Mouse (Mus musculus) midbrain, postnatal 0 days (tissue): Measurements from ENCODE around the gene Slc24a5. TPM values are rescaled to one million over a fixed set of nuclear protein-coding genes. Genes with fewer than 3 reads are reported as not detected.

Source experiments
- ATAC-seq: fragments of 200-750 bp; cut with Nextera tagmentation; 2 replicates; pipeline ENCODE4 v1.8.0; 2017; ENCODE audit warnings: moderate number of reproducible peaks, mild to moderate bottlenecking, moderate TSS enrichment, moderate library complexity; ENCODE audit not compliant: low FRiP score
- DNase-seq: peaks from one replicate; pipeline ENCODE4 v3.0.0-alpha.2; 2015; ENCODE audit warnings: low spot score
- H3K27ac ChIP-seq: fragments of 300-500 bp; sonication (generic); 2 replicates; pipeline ENCODE4 v1.5.1; 2014; ENCODE audit warnings: low read depth, mild to moderate bottlenecking, low read length, mixed read lengths
- H3K27me3 ChIP-seq: fragments of 300-500 bp; sonication (generic); 2 replicates; pipeline ENCODE4 v1.6.1; 2014; ENCODE audit warnings: low read length, control low read depth, mixed read lengths; ENCODE audit not compliant: insufficient read depth
- H3K36me3 ChIP-seq: fragments of 300-500 bp; sonication (generic); 2 replicates; pipeline ENCODE4 v1.6.1; 2014; ENCODE audit warnings: low read length, control low read depth, mixed read lengths; ENCODE audit not compliant: insufficient read depth
- H3K4me1 ChIP-seq: fragments of 300-500 bp; sonication (generic); 2 replicates; pipeline ENCODE4 v1.6.1; 2014; ENCODE audit warnings: mild to moderate bottlenecking, control low read depth, antibody characterized with exemption, low read length, mixed read lengths; ENCODE audit not compliant: insufficient read depth
- H3K4me2 ChIP-seq: fragments of 300-500 bp; sonication (generic); 2 replicates; pipeline ENCODE4 v1.6.1; 2014; ENCODE audit warnings: low read depth, mild to moderate bottlenecking, low read length, mixed read lengths; ENCODE audit not compliant: poor library complexity, severe bottlenecking
- H3K4me3 ChIP-seq: fragments of 300-500 bp; sonication (generic); 2 replicates; pipeline ENCODE4 v1.5.1; 2014; ENCODE audit warnings: low read depth, mild to moderate bottlenecking, low read length, moderate library complexity
- H3K9ac ChIP-seq: fragments of 300-500 bp; sonication (generic); replicated peaks from 2 replicates; pipeline ENCODE4 v1.6.1; 2014; ENCODE audit warnings: mild to moderate bottlenecking, low read length, moderate library complexity, mixed read lengths; ENCODE audit not compliant: poor library complexity, severe bottlenecking
- H3K9me3 ChIP-seq: fragments of 300-500 bp; sonication (generic); 2 replicates; pipeline ENCODE4 v1.6.1; 2016; ENCODE audit warnings: low read length, control low read depth
- CTCF ChIP-seq: IDR thresholded peaks from 2 replicates; pipeline ENCODE4 v1.5.1; 2016; ENCODE audit warnings: antibody characterized with exemption, mild to moderate bottlenecking
- WGBS: fragments of 180-500 bp; shearing (Covaris S2); extraction: QIAGEN DNeasy Blood & Tissue Kit; methylation state at CpG from one replicate; pipeline ENCODE4 v1.1.7; 2014; 5-methylcytosine and 5-hydroxymethylcytosine counted together
- polyA plus RNA-seq: library from polyadenylated mRNA; unstranded; fragments of >200 nt; fragmentation: Nextera tagmentation; extraction: Ambion mirVana; gene quantifications from 2 replicates; pipeline ENCODE4 v1.2.1, GENCODE M21; 2015
- total RNA-seq: library from RNA; depleted of rRNA; stranded (reverse); fragments of >200 nt; gene quantifications from 2 replicates; pipeline ENCODE4 v1.2.3, GENCODE M21; 2014; rRNA removed

Slc24a5 gene
- total and polyA plus RNA-seq, 2 experiments from 2014 or later, result 1.4 to 5.0 TPM

GRCm38 (mm10) chr2:125134113-125134512 is 66.2 kb downstream of the Slc24a5 start:
- ATAC-seq (no peak), DNase-seq (no peak)
- Histone ChIP-seq H3K9ac (no peak overlapping the region), H3K4me2 (no peak overlapping the region), H3K27ac (no peak overlapping the region), H3K27me3 (no peaks in the 10 kb centered on the region), H3K9me3 (no peaks in the 10 kb centered on the region), H3K4me3 (no peak overlapping the region), H3K4me1 (no peaks in the 10 kb centered on the region), H3K36me3 (no peaks in the 10 kb centered on the region)
- no peak for TF ChIP-seq CTCF
- WGBS, result 22% methylated on average over 4 of the region's 4 CpGs

GRCm38 (mm10) chr2:125135903-125136811 is 68.2 kb downstream of the Slc24a5 start, which contains the start of gene Ctxn2:
TSS of gene Ctxn2 (plus strand) at chr2:125136692.
- Histone ChIP-seq H3K4me3 (peak within 1 kb of the TSS; percentile 47), H3K27me3 (no peaks in the 10 kb centered on the region), H3K36me3 (no peaks in the 10 kb centered on the region), H3K27ac (peak within 1 kb of the TSS; percentile 88), H3K4me1 (no peaks in the 10 kb centered on the region), H3K9ac (peak within 1 kb of the TSS; percentile 71), H3K9me3 (no peaks in the 10 kb centered on the region), H3K4me2 (peak within 1 kb of the TSS; percentile 57)
- DNase-seq, result peak; percentile 75
- no peak for TF ChIP-seq CTCF
- WGBS, result 1% methylated on average over 39 of the region's 39 CpGs
- peak; percentile 86 for ATAC-seq

DNA sequence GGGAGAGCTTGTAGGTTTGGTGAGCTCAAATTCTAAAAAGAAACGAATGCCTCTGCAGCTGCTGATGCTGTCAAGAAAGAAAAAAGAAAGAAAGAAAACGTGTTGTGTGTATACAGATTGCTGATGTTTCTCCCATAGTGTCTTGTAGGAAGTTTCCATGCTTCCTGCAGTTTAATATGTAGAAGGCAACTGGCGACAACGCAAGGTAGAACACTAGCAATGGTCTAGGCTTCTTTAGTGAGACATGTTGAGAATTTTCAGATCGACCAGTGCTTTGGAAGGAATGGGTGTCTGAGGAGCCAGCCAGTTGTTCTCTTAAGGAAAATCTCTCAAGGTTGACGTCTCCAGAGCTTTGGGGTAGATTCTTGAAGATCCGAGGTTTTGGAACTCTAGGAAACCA is 68.9 kb downstream of the Slc24a5 start:
- no peak for DNase-seq
- 19% methylated on average over 7 of the region's 7 CpGs for WGBS
- no peak for TF ChIP-seq CTCF
- Histone ChIP-seq H3K4me1 (no peaks in the 10 kb centered on the region), H3K4me3 (peak overlapping the region; percentile 47), H3K4me2 (peak overlapping the region; percentile 57), H3K9me3 (no peaks in the 10 kb centered on the region), H3K27me3 (no peaks in the 10 kb centered on the region), H3K36me3 (no peaks in the 10 kb centered on the region), H3K9ac (peak overlapping the region; percentile 71; the same call in 1 of the 2 replicates), H3K27ac (peak overlapping the region; percentile 88)
- ATAC-seq, result 0 out of 2 replicates have a peak, but pooled peaks have one; percentile 19

Other genes with a start within 250 kb of the Slc24a5 start
- 73.0 and 100 TPM in 2 replicates for gene Myef2, start 55.5 kb downstream of the Slc24a5 start, total RNA-seq
- gene Myef2, start 55.5 kb downstream of the Slc24a5 start, polyA plus RNA-seq, result 152 and 174 TPM in 2 replicates
- 12.6 and 16.1 TPM in 2 replicates for gene Ctxn2, start 68.6 kb downstream of the Slc24a5 start, total RNA-seq
- 47.5 and 47.7 TPM in 2 replicates for gene Ctxn2, start 68.6 kb downstream of the Slc24a5 start, polyA plus RNA-seq
- gene Slc12a1, start 84.4 kb downstream of the Slc24a5 start, total RNA-seq, result 0.05 and 0.44 TPM in 2 replicates
- gene Slc12a1, start 84.4 kb downstream of the Slc24a5 start, polyA plus RNA-seq, result 0.06 TPM in 2 replicates
- gene Dut, start 179.1 kb downstream of the Slc24a5 start, total RNA-seq, result 24.7 and 48.9 TPM in 2 replicates
- 85.6 and 88.2 TPM in 2 replicates for gene Dut, start 179.1 kb downstream of the Slc24a5 start, polyA plus RNA-seq